Mouse (Mus musculus) yolk sac, embryonic 10.5 days (tissue): ENCODE measurements around the gene Slitrk4.

Experiments used
- DNase-seq: peaks from one replicate; pipeline ENCODE4 v3.0.0-alpha.2; 2017; ENCODE audit warnings: low spot score

The Slitrk4 gene

GRCm38 (mm10) chrX:64276290-64277125 is at the start of gene Slitrk4:
Gene Slitrk4 (minus strand): TSS chrX:64276996.
- peak; percentile 10 for DNase-seq

- DNase-seq: no peak
Observed at GRCm38 (mm10) chrX:64319501-64319900, 42.7 kb upstream of the Slitrk4 start.

- DNase-seq: no peak
Observed at GRCm38 (mm10) chrX:64277991-64278301, 1.1 kb upstream of the Slitrk4 start.

- DNase-seq: no peak
Observed at GRCm38 (mm10) chrX:64277126-64277990, 562 bp upstream of the Slitrk4 start.

- no peak for DNase-seq
Observed at GRCm38 (mm10) chrX:64275501-64276289, 1.1 kb downstream of the Slitrk4 start.

- no peak for DNase-seq
Observed at GRCm38 (mm10) chrX:64263481-64263880, 13.3 kb downstream of the Slitrk4 start.
